ENCODE assay signal across 7 mouse cellular contexts in the genomic region with DNA sequence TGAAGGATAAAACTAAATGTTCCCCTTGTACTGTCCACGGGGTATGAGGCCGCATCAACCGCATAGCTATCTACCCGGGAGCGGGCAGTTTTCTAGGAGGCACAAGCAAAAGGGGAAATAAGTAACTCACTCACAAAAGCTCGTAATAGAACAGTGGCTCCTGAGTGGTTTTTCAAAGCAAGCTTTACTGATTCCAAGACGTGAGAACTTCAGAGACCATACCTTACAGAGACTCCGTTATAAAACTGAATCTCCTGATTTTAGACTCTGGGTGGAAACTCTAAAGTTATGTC. TPM values are rescaled to one million over a fixed set of nuclear protein-coding genes. Genes with fewer than 3 reads are reported as not detected.
A peak's percentile ranks its signal among the peaks of the same experiment; 100 is the strongest.
DNase-seq lines count a peak whose midpoint lies in the region; ATAC-seq and TF ChIP-seq lines count a peak whose summit lies in the region.

No protein-coding gene starts in this region.

- 50% methylated on average over 8 of the region's 8 CpGs for WGBS in lung, postnatal 0 days
- 75% methylated on average over 8 of the region's 8 CpGs for whole genome bisulfite sequencing in forebrain, embryonic 14.5 days
- 21% methylated on average over 8 of the region's 8 CpGs for WGBS in liver, embryonic 15.5 days (ENCODE audit: insufficient replicate concordance)
- 60% methylated on average over 8 of the region's 8 CpGs for WGBS in stomach, postnatal 0 days

- H3K27me3 ChIP-seq in lung, postnatal 0 days (replicated peaks; ENCODE audit: insufficient read depth, low read length) = no peaks in the 10 kb centered on the region
- H3K27me3 ChIP-seq in forebrain, embryonic 14.5 days (replicated peaks; ENCODE audit: control insufficient read depth, insufficient read depth, low read length) = no peaks in the 10 kb centered on the region
- H3K27me3 ChIP-seq in liver, embryonic 15.5 days = no peaks in the 10 kb centered on the region
- H3K27me3 ChIP-seq in stomach, postnatal 0 days (ENCODE audit: control insufficient read depth, insufficient read depth, low read length) = no peaks in the 10 kb centered on the region

- no peak for DNase-seq in lung, postnatal 0 days (ENCODE audit: low spot score)
- no peak for DNase-seq in lung, postnatal 36 days
- DNase-seq in forebrain, embryonic 14.5 days (ENCODE audit: low spot score) = no peak
- DNase-seq in stomach, postnatal 0 days (ENCODE audit: low spot score) = no peak
- no peak for DNase-seq in gastrocnemius, postnatal 36 days
- no peak for DNase-seq in cerebellum, adult 9-11 months

- H3K27ac ChIP-seq in lung, postnatal 0 days (ENCODE audit: low read length) = no peak overlapping the region
- no peak overlapping the region for H3K27ac ChIP-seq in forebrain, embryonic 14.5 days (ENCODE audit: low read depth, low read length)
- peak overlapping the region; percentile 81 for H3K27ac ChIP-seq in liver, embryonic 15.5 days (replicated peaks)
- 0 out of 2 replicates have a peak overlapping the region, but pooled peaks have one; percentile 2 for H3K27ac ChIP-seq in stomach, postnatal 0 days (replicated peaks)

- H3K36me3 ChIP-seq in lung, postnatal 0 days (ENCODE audit: insufficient read depth, low read length) = no peaks in the 10 kb centered on the region
- H3K36me3 ChIP-seq in forebrain, embryonic 14.5 days (ENCODE audit: control insufficient read depth, insufficient read depth, low read length) = no peaks in the 10 kb centered on the region
- no peaks in the 10 kb centered on the region for H3K36me3 ChIP-seq in liver, embryonic 15.5 days (replicated peaks)
- H3K36me3 ChIP-seq in stomach, postnatal 0 days (ENCODE audit: control insufficient read depth, insufficient read depth, low read length) = no peaks in the 10 kb centered on the region

- no peak for TF ChIP-seq CTCF in lung, postnatal 0 days (IDR thresholded peaks at IDR 0.05)
- no peak for TF ChIP-seq CTCF in stomach, postnatal 0 days (IDR thresholded peaks at IDR 0.05; ENCODE audit: low read depth)

- intact Hi-C loops in gastrocnemius, postnatal 36 days (cut with DNase I) = no loop called here

- H3K4me3 ChIP-seq in lung, postnatal 0 days (ENCODE audit: low read depth, low read length) = no peak overlapping the region
- H3K4me3 ChIP-seq in forebrain, embryonic 14.5 days (ENCODE audit: low read depth, low read length) = peak overlapping the region; percentile 57; the same call in 1 of the 2 replicates
- peak overlapping the region; percentile 74 for H3K4me3 ChIP-seq in liver, embryonic 15.5 days (replicated peaks)
- no peak overlapping the region for H3K4me3 ChIP-seq in stomach, postnatal 0 days (ENCODE audit: low read depth, low read length)

- no peak for TF ChIP-seq EP300 in lung, postnatal 0 days (IDR thresholded peaks at IDR 0.05)
- no peak for TF ChIP-seq EP300 in stomach, postnatal 0 days (optimal IDR thresholded peaks at IDR 0.05)

- no peak for ATAC-seq in lung, postnatal 0 days
- no peak for ATAC-seq in forebrain, embryonic 14.5 days
- no peak for ATAC-seq in liver, embryonic 15.5 days (ENCODE audit: insufficient read depth)
- no peak for ATAC-seq in stomach, postnatal 0 days (ENCODE audit: low FRiP score, low TSS enrichment)

- H3K9ac ChIP-seq in lung, postnatal 0 days (replicated peaks; ENCODE audit: low read depth) = no peak overlapping the region
- peak overlapping the region; percentile 77 for H3K9ac ChIP-seq in forebrain, embryonic 14.5 days (ENCODE audit: low read length)
- no peak overlapping the region for H3K9ac ChIP-seq in liver, embryonic 15.5 days
- no peak overlapping the region for H3K9ac ChIP-seq in stomach, postnatal 0 days (ENCODE audit: low read length)

- H3K9me3 ChIP-seq in lung, postnatal 0 days (ENCODE audit: low read length) = no peaks in the 10 kb centered on the region
- H3K9me3 ChIP-seq in forebrain, embryonic 14.5 days (replicated peaks; ENCODE audit: control insufficient read depth, low read length) = no peaks in the 10 kb centered on the region
- no peaks in the 10 kb centered on the region for H3K9me3 ChIP-seq in liver, embryonic 15.5 days (replicated peaks)
- H3K9me3 ChIP-seq in stomach, postnatal 0 days (ENCODE audit: control insufficient read depth, low read length) = no peaks in the 10 kb centered on the region

- H3K4me2 ChIP-seq in lung, postnatal 0 days (replicated peaks; ENCODE audit: low read depth, low read length) = peak overlapping the region; percentile 75
- H3K4me2 ChIP-seq in forebrain, embryonic 14.5 days (ENCODE audit: low read length) = peak overlapping the region; percentile 78
- H3K4me2 ChIP-seq in liver, embryonic 15.5 days = peak overlapping the region; percentile 95
- H3K4me2 ChIP-seq in stomach, postnatal 0 days (replicated peaks; ENCODE audit: low read depth) = peak overlapping the region; percentile 84; the same call in 1 of the 2 replicates

- peaks cover 14% of the 10 kb centered on the region; the same call in 1 of the 2 replicates for H3K4me1 ChIP-seq in lung, postnatal 0 days (ENCODE audit: insufficient read depth, low read depth, low read length)
- H3K4me1 ChIP-seq in forebrain, embryonic 14.5 days (ENCODE audit: control insufficient read depth, insufficient read depth, low read length) = peaks cover 20% of the 10 kb centered on the region
- peaks cover 42% of the 10 kb centered on the region for H3K4me1 ChIP-seq in liver, embryonic 15.5 days (replicated peaks)
- H3K4me1 ChIP-seq in stomach, postnatal 0 days (replicated peaks; ENCODE audit: control insufficient read depth, insufficient read depth) = peaks cover 8% of the 10 kb centered on the region; the same call in 1 of the 2 replicates

RNA-seq across cellular contexts. Expression of gene Btbd9, which starts 1.6 kb away (rescaled TPM):
- 40.6 and 41.7 TPM in 2 replicates for polyA plus RNA-seq in lung, postnatal 0 days (2015; fragmentation: Nextera tagmentation; extraction: Ambion mirVana)
- polyA plus RNA-seq in forebrain, embryonic 14.5 days (2014; fragmentation: Nextera tagmentation; extraction: Ambion mirVana) = 73.7 and 122 TPM in 2 replicates
- polyA plus RNA-seq in liver, embryonic 15.5 days (2015; fragmentation: Nextera tagmentation; extraction: Ambion mirVana) = 12.2 and 15.4 TPM in 2 replicates
- 32.9 and 34.6 TPM in 2 replicates for polyA plus RNA-seq in stomach, postnatal 0 days (2015; fragmentation: Nextera tagmentation; extraction: Ambion mirVana)
- 10 to 100 TPM; 10.1 to 10.7 TPM for total RNA-seq in gastrocnemius, postnatal 36 days (2021)

RNA-seq across cellular contexts. Expression of gene Dnah8, which starts 49.4 kb away (rescaled TPM):
- 9.8 and 10.7 TPM in 2 replicates for polyA plus RNA-seq in lung, postnatal 0 days (2015; fragmentation: Nextera tagmentation; extraction: Ambion mirVana)
- 1.7 and 1.9 TPM in 2 replicates for polyA plus RNA-seq in forebrain, embryonic 14.5 days (2014; fragmentation: Nextera tagmentation; extraction: Ambion mirVana)
- 1.1 and 1.4 TPM in 2 replicates for polyA plus RNA-seq in liver, embryonic 15.5 days (2015; fragmentation: Nextera tagmentation; extraction: Ambion mirVana)
- polyA plus RNA-seq in stomach, postnatal 0 days (2015; fragmentation: Nextera tagmentation; extraction: Ambion mirVana) = 0.47 and 0.92 TPM in 2 replicates
- under 1 TPM; 0.22 to 0.74 TPM for total RNA-seq in gastrocnemius, postnatal 36 days (2021)

RNA-seq across cellular contexts. Expression of gene Glo1, which starts 51.9 kb away (rescaled TPM):
- polyA plus RNA-seq in lung, postnatal 0 days (2015; fragmentation: Nextera tagmentation; extraction: Ambion mirVana) = 159 and 161 TPM in 2 replicates
- 210 TPM in 2 replicates for polyA plus RNA-seq in forebrain, embryonic 14.5 days (2014; fragmentation: Nextera tagmentation; extraction: Ambion mirVana)
- polyA plus RNA-seq in liver, embryonic 15.5 days (2015; fragmentation: Nextera tagmentation; extraction: Ambion mirVana) = 234 and 243 TPM in 2 replicates
- 172 and 190 TPM in 2 replicates for polyA plus RNA-seq in stomach, postnatal 0 days (2015; fragmentation: Nextera tagmentation; extraction: Ambion mirVana)
- total RNA-seq in gastrocnemius, postnatal 36 days (2021) = 100 to 1,000 TPM; 151 TPM

Comparison
In these comparisons a context has a peak if more than half of its experiments do, and no peak if none do; other contexts are left out.
1. H3K27ac ChIP-seq: peak in liver, embryonic 15.5 days (single experiment) and stomach, postnatal 0 days (single experiment); none in lung, postnatal 0 days (single experiment) and forebrain, embryonic 14.5 days (single experiment).
2. H3K4me3 ChIP-seq: peak in forebrain, embryonic 14.5 days (single experiment) and liver, embryonic 15.5 days (single experiment); none in lung, postnatal 0 days (single experiment) and stomach, postnatal 0 days (single experiment).
3. Peak in every context shown above with its lines, with median percentiles within 50 percentile points of each other: H3K4me2 ChIP-seq.